Mouse (Mus musculus): ENCODE data around the gene Nbl1. TPM values are rescaled to one million over a fixed set of nuclear protein-coding genes. Genes with fewer than 3 reads are reported as not detected.

Nbl1 gene
- 0.24 TPM for polyA plus RNA-seq (2014; fragmentation: Illumina TruSeq; extraction: RNeasy Lipid Tissue Mini Kit (QIAGEN cat#74804); ENCODE audit: low read depth, low replicate concordance)

DNA sequence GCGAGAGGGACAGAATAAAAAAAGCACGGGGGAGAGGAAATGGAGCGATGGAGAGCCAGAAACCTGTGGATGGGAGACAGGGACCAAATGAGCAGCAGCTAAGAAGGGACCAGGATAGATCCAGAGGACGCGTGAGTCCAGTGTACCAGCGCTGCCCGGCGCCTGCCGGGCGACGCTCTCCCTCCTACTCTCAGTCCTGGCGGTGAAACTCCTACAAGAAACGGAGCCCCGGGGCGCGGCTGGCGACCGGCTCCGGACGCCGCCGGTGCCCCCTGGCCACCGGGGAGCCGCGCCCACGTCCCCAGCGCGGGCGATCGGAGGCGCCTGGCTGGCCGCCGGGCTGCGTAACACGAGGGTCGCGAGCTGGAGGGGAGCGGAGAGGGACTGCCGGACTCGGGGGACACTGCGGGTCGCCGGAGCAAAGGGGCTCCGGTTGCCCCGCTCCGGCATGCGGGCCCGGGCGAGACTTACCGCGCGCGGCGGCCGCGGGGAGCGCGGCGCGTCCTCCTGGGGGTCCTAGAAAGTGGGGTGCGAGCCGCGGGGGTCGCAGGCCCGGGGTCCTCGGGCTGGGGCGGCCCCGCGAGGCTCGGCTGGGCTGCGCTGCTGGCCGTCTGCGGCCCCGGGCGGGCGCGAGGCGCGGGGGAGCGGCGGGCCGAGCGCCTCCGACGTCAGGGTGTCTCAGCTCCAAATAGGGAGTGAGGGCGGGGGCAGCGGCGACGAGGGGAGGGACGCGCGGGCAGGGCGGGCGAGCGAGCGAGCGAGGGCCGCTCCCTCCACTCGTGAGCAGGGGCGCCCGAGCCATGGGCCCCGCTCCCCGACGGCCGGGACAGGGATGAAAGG lies at the start of gene Nbl1:
Gene Nbl1 (minus strand): TSS at position 638 of the 840 bp plus-strand sequence.

DNA sequence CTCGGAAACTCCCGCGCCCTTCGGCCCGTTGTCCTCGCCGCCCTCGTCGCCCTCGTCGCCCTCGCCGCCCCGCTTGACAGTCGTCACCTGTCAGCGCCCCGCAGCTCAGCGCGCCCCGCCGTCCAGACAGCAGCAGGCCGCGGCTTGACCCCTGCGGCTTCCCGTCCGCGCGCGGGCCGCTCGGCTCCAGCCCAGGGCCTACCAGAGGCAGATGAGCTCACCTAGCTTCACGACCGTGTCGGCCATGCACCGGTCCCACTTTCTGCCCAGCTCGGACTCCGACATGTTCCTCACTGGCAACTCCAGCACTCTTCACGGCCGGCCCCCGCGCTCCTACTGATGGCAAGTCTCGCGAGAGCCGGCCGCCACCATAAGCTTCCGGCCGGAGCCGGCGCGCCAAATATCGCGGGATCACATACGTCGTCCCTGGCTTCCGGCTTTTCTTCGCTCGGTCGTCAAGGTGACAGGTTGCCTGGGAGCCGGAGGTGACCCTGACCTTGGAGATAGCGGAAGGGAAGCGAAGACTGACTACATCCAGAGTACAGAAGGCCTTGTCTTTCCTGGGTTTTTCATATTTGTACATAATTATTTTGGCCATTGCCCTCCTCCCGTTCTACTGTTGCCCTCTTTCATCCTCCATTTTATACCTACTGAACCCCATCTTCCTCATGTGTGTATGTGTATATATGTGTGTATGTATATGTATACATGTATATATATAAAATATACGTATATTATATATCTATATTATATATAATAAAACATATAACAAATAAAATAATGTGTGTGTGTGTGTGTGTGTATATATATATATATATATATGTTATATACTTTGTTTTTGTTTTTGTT lies 38.1 kb upstream of the Nbl1 start, which contains the start of gene Minos1:
Gene Minos1 (minus strand): TSS at position 413 of the 849 bp plus-strand sequence.

DNA sequence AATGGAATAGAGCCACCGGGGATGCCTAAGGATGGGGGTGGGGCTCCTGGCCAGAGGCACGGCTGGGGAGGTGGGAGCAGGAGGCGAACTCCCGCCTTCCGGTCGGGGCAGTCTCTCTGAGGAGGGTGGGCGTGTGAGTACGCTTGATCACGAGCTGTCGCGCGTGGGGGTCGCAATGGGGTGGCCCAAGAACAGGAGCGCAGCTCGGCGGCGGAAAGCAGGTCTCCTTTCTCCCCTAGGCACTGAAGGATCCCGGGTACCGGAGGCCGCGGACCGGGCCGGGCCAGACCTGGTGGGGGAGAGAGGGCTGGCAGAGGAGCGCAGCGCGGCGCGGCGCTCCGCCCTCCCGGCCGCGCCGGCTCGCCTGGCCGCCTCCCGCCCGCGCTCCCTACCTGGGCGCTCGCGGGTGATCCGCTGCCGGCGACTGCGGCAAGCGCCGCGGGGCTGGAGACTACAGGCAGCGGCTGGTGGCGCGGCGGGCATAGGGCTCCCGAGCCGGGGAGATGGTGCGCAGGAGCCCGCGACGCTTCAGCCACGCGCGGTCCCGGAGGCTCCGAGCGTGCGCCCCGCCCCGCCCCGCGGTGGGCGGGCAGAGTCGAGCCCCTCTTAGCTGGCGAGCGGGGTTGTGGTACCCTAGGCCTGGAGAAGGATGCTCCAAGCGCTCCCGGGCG lies 17.6 kb downstream of the Nbl1 start, which contains the start of gene Htr6:
Gene Htr6 (minus strand): TSS at position 530 of the 671 bp plus-strand sequence.

Other genes with a start within 250 kb of the Nbl1 start
- 8.8 TPM for gene Pla2g5, start 229.5 kb downstream of the Nbl1 start, polyA plus RNA-seq (2014; fragmentation: Illumina TruSeq; extraction: RNeasy Lipid Tissue Mini Kit (QIAGEN cat#74804); ENCODE audit: low read depth, low replicate concordance)
- gene Gm13030, start 219.0 kb downstream of the Nbl1 start, polyA plus RNA-seq (2014; fragmentation: Illumina TruSeq; extraction: RNeasy Lipid Tissue Mini Kit (QIAGEN cat#74804); ENCODE audit: low read depth, low replicate concordance) = not detected
- gene Pla2g2e, start 215.1 kb downstream of the Nbl1 start, polyA plus RNA-seq (2014; fragmentation: Illumina TruSeq; extraction: RNeasy Lipid Tissue Mini Kit (QIAGEN cat#74804); ENCODE audit: low read depth, low replicate concordance) = not detected
- gene Otud3, start 179.0 kb downstream of the Nbl1 start, polyA plus RNA-seq (2014; fragmentation: Illumina TruSeq; extraction: RNeasy Lipid Tissue Mini Kit (QIAGEN cat#74804); ENCODE audit: low read depth, low replicate concordance) = 2.3 TPM
- gene Rnf186, start 125.9 kb downstream of the Nbl1 start, polyA plus RNA-seq (2014; fragmentation: Illumina TruSeq; extraction: RNeasy Lipid Tissue Mini Kit (QIAGEN cat#74804); ENCODE audit: low read depth, low replicate concordance) = 2.2 TPM
- 3.3 TPM for gene Tmco4, start 120.1 kb downstream of the Nbl1 start, polyA plus RNA-seq (2014; fragmentation: Illumina TruSeq; extraction: RNeasy Lipid Tissue Mini Kit (QIAGEN cat#74804); ENCODE audit: low read depth, low replicate concordance)
- not detected for gene Htr6, start 17.4 kb downstream of the Nbl1 start, polyA plus RNA-seq (2014; fragmentation: Illumina TruSeq; extraction: RNeasy Lipid Tissue Mini Kit (QIAGEN cat#74804); ENCODE audit: low read depth, low replicate concordance)
- gene Minos1, start 38.1 kb upstream of the Nbl1 start, polyA plus RNA-seq (2014; fragmentation: Illumina TruSeq; extraction: RNeasy Lipid Tissue Mini Kit (QIAGEN cat#74804); ENCODE audit: low read depth, low replicate concordance) = 336 TPM
- gene Capzb, start 99.9 kb upstream of the Nbl1 start, polyA plus RNA-seq (2014; fragmentation: Illumina TruSeq; extraction: RNeasy Lipid Tissue Mini Kit (QIAGEN cat#74804); ENCODE audit: low read depth, low replicate concordance) = 30.0 TPM
- gene Pqlc2, start 217.7 kb upstream of the Nbl1 start, polyA plus RNA-seq (2014; fragmentation: Illumina TruSeq; extraction: RNeasy Lipid Tissue Mini Kit (QIAGEN cat#74804); ENCODE audit: low read depth, low replicate concordance) = 1.6 TPM
- gene Akr7a5, start 217.8 kb upstream of the Nbl1 start, polyA plus RNA-seq (2014; fragmentation: Illumina TruSeq; extraction: RNeasy Lipid Tissue Mini Kit (QIAGEN cat#74804); ENCODE audit: low read depth, low replicate concordance) = 1.7 TPM

Data from kidney, adult 10 weeks (tissue).